Comparison of ENCODE assay signal across 8 mouse cellular contexts in genomic region chr2:18391861-18392260, GRCm38 (mm10). TPM values are rescaled to one million over a fixed set of nuclear protein-coding genes. Genes with fewer than 3 reads are reported as not detected.
DNase-seq lines count a peak whose midpoint lies in the region; ATAC-seq and TF ChIP-seq lines count a peak whose summit lies in the region.

No protein-coding gene starts in this region.

- peak overlapping the region; percentile 77 for H3K4me3 ChIP-seq in bone marrow, adult 2 months (replicated peaks; ENCODE audit: control insufficient read depth, low read depth, low read length)
- H3K4me3 ChIP-seq in forebrain, embryonic 15.5 days = peak overlapping the region; percentile 93
- H3K4me3 ChIP-seq in liver, embryonic 14.5 days (ENCODE audit: insufficient read depth in 1 of 2, low read depth in 2 of 2, low read length in 2 of 2) = peak overlapping the region; percentile 78 to 82
- H3K4me3 ChIP-seq in stomach, postnatal 0 days (ENCODE audit: low read depth, low read length) = peak overlapping the region; percentile 85

- 0% methylated on average over 11 of the region's 11 CpGs for WGBS in bone marrow, adult 2 months
- whole genome bisulfite sequencing in forebrain, embryonic 15.5 days = under 1% methylated on average over 11 of the region's 11 CpGs
- under 1% methylated on average over 11 of the region's 11 CpGs for whole genome bisulfite sequencing in liver, embryonic 14.5 days (ENCODE audit: insufficient replicate concordance)
- under 1% methylated on average over 11 of the region's 11 CpGs for WGBS in stomach, postnatal 0 days

- ATAC-seq in forebrain, embryonic 15.5 days (replicated peaks) = no peak; the same call in 1 of the 2 replicates
- no peak for ATAC-seq in liver, embryonic 14.5 days (ENCODE audit: insufficient read depth)
- no peak for ATAC-seq in stomach, postnatal 0 days (ENCODE audit: low FRiP score, low TSS enrichment)

- H3K27me3 ChIP-seq in forebrain, embryonic 15.5 days = no peaks in the 10 kb centered on the region
- H3K27me3 ChIP-seq in liver, embryonic 14.5 days (ENCODE audit: control insufficient read depth, insufficient read depth, low read length) = no peaks in the 10 kb centered on the region
- H3K27me3 ChIP-seq in stomach, postnatal 0 days (ENCODE audit: control insufficient read depth, insufficient read depth, low read length) = no peaks in the 10 kb centered on the region

- H3K9me3 ChIP-seq in forebrain, embryonic 15.5 days = no peaks in the 10 kb centered on the region
- no peaks in the 10 kb centered on the region for H3K9me3 ChIP-seq in liver, embryonic 14.5 days (ENCODE audit: control insufficient read depth, low read length)
- no peaks in the 10 kb centered on the region for H3K9me3 ChIP-seq in stomach, postnatal 0 days (ENCODE audit: control insufficient read depth, low read length)

- TF ChIP-seq EP300 in liver, embryonic 14.5 days (IDR thresholded peaks at IDR 0.05; ENCODE audit: low read depth) = no peak
- no peak for TF ChIP-seq EP300 in stomach, postnatal 0 days (optimal IDR thresholded peaks at IDR 0.05)

- no peak for TF ChIP-seq POLR2A in bone marrow, adult 2 months (IDR thresholded peaks at IDR 0.05; ENCODE audit: borderline replicate concordance, control insufficient read depth, low read depth, low read length)

- peak overlapping the region; percentile 80 for H3K4me2 ChIP-seq in forebrain, embryonic 15.5 days (replicated peaks)
- H3K4me2 ChIP-seq in liver, embryonic 14.5 days (ENCODE audit: low read depth) = peak overlapping the region; percentile 92
- peak overlapping the region; percentile 67 for H3K4me2 ChIP-seq in stomach, postnatal 0 days (replicated peaks; ENCODE audit: low read depth)

- H3K9ac ChIP-seq in forebrain, embryonic 15.5 days (replicated peaks) = peak overlapping the region; percentile 91
- peak overlapping the region; percentile 74 for H3K9ac ChIP-seq in liver, embryonic 14.5 days (replicated peaks)
- peak overlapping the region; percentile 85 for H3K9ac ChIP-seq in stomach, postnatal 0 days (ENCODE audit: low read length)

- H3K27ac ChIP-seq in bone marrow, adult 2 months (ENCODE audit: control insufficient read depth, insufficient read depth, low read depth, low read length, poor library complexity) = peak overlapping the region; percentile 96
- H3K27ac ChIP-seq in forebrain, embryonic 15.5 days (replicated peaks) = peak overlapping the region; percentile 98
- H3K27ac ChIP-seq in liver, embryonic 14.5 days = peak overlapping the region; percentile 58
- H3K27ac ChIP-seq in stomach, postnatal 0 days (replicated peaks) = peak overlapping the region; percentile 99

- H3K36me3 ChIP-seq in forebrain, embryonic 15.5 days = no peaks in the 10 kb centered on the region
- no peaks in the 10 kb centered on the region for H3K36me3 ChIP-seq in liver, embryonic 14.5 days (replicated peaks; ENCODE audit: control insufficient read depth, insufficient read depth, low read depth)
- no peaks in the 10 kb centered on the region for H3K36me3 ChIP-seq in stomach, postnatal 0 days (ENCODE audit: control insufficient read depth, insufficient read depth, low read length)

- H3K4me1 ChIP-seq in bone marrow, adult 2 months (ENCODE audit: control insufficient read depth, insufficient read depth, low read length) = no peaks in the 10 kb centered on the region
- peaks cover 20% of the 10 kb centered on the region for H3K4me1 ChIP-seq in forebrain, embryonic 15.5 days
- H3K4me1 ChIP-seq in liver, embryonic 14.5 days (replicated peaks; ENCODE audit: control insufficient read depth in 2 of 2, insufficient read depth in 2 of 2, low read length in 1 of 2) = peaks cover 2 to 7% of the 10 kb centered on the region in 2 experiments; a peak in 3 of 4 replicates
- H3K4me1 ChIP-seq in stomach, postnatal 0 days (replicated peaks; ENCODE audit: control insufficient read depth, insufficient read depth) = no peaks in the 10 kb centered on the region

- peak; percentile 6 for DNase-seq in layer of hippocampus, adult 11-12 months (ENCODE audit: low spot score)
- no peak for DNase-seq in layer of hippocampus, postnatal 36 days
- DNase-seq in liver, embryonic 14.5 days (ENCODE audit: low read depth in 3 of 3, low spot score in 3 of 3) = no peak
- DNase-seq in stomach, postnatal 0 days (ENCODE audit: low spot score) = no peak
- DNase-seq in urinary bladder, postnatal 4 days (ENCODE audit: low spot score in 2 of 2) = no peak
- DNase-seq in retina, embryonic 14.5 days (ENCODE audit: low spot score) = no peak

- TF ChIP-seq CTCF in bone marrow, adult 2 months (IDR thresholded peaks at IDR 0.05; ENCODE audit: control insufficient read depth, insufficient read depth, low read length) = no peak
- no peak for TF ChIP-seq CTCF in liver, embryonic 14.5 days (IDR thresholded peaks at IDR 0.05; ENCODE audit: low read depth)
- TF ChIP-seq CTCF in stomach, postnatal 0 days (IDR thresholded peaks at IDR 0.05; ENCODE audit: low read depth) = no peak

RNA-seq across cellular contexts. Expression of gene Dnajc1, which starts 0.8 kb away (rescaled TPM):
- total RNA-seq in layer of hippocampus, postnatal 36 days (2021) = 10 to 100 TPM; 27.4 to 31.1 TPM
- 4.4 and 9.6 TPM in 2 replicates for polyA plus RNA-seq in bone marrow, adult 2 months (2011; ENCODE audit: insufficient read depth, insufficient read length, low replicate concordance, missing spikeins)
- polyA plus RNA-seq in forebrain, embryonic 15.5 days (2015; fragmentation: Nextera tagmentation; extraction: Ambion mirVana) = 28.2 and 30.3 TPM in 2 replicates
- 2.4 and 4.4 TPM in 2 replicates for polyA plus RNA-seq in liver, embryonic 14.5 days (2012; rRNA removed)
- polyA plus RNA-seq in liver, embryonic 14.5 days (2014; fragmentation: Nextera tagmentation; extraction: Ambion mirVana) = 8.0 and 9.4 TPM in 2 replicates
- 34.4 and 34.5 TPM in 2 replicates for polyA plus RNA-seq in stomach, postnatal 0 days (2015; fragmentation: Nextera tagmentation; extraction: Ambion mirVana)
